Mouse (Mus musculus): Measurements from ENCODE around the gene Gm3173. TPM values are rescaled to one million over a fixed set of nuclear protein-coding genes. Genes with fewer than 3 reads are reported as not detected.
"Not testable (repeated sequence)": the region's sequence is repeated elsewhere in the genome, so short reads cannot be mapped to it uniquely, and the experiment has no call there.

The Gm3173 gene
- not detected in 2 replicates for total RNA-seq (2015; ENCODE audit: low replicate concordance)
- total RNA-seq (2017; ENCODE audit: low replicate concordance) = not detected in 2 replicates

GRCm38 (mm10) chr14:4430692-4431091 lies at the start of gene Gm3173:
Gm3173 (plus strand) TSS chr14:4430992.
- not testable (repeated sequence) for ATAC-seq (replicated peaks; ENCODE audit: low FRiP score, poor library complexity, severe bottlenecking)

GRCm38 (mm10) chr14:4385606-4386005 lies 45.2 kb upstream of the Gm3173 start:
- ATAC-seq (replicated peaks; ENCODE audit: low FRiP score, poor library complexity, severe bottlenecking) = not testable (repeated sequence)

GRCm38 (mm10) chr14:4392841-4393530 lies 37.8 kb upstream of the Gm3173 start:
- ATAC-seq (replicated peaks; ENCODE audit: low FRiP score, poor library complexity, severe bottlenecking) = not testable (repeated sequence)

- ATAC-seq (replicated peaks; ENCODE audit: low FRiP score, poor library complexity, severe bottlenecking) = not testable (repeated sequence)
These were observed 33.6 kb upstream of the Gm3173 start, which contains the start of gene Gm3159 for GRCm38 (mm10) chr14:4397226-4397625. Gm3159 (plus strand) TSS chr14:4397526.

GRCm38 (mm10) chr14:4398624-4399023 lies 32.2 kb upstream of the Gm3173 start:
- not testable (repeated sequence) for ATAC-seq (replicated peaks; ENCODE audit: low FRiP score, poor library complexity, severe bottlenecking)

- not testable (repeated sequence) for ATAC-seq (replicated peaks; ENCODE audit: low FRiP score, poor library complexity, severe bottlenecking)
These were observed 30.5 kb upstream of the Gm3173 start for GRCm38 (mm10) chr14:4400115-4400789.

- not testable (repeated sequence) for ATAC-seq (replicated peaks; ENCODE audit: low FRiP score, poor library complexity, severe bottlenecking)
These were observed 29.5 kb upstream of the Gm3173 start for GRCm38 (mm10) chr14:4401245-4401644.

GRCm38 (mm10) chr14:4403840-4404239 lies 27.0 kb upstream of the Gm3173 start:
- ATAC-seq (replicated peaks; ENCODE audit: low FRiP score, poor library complexity, severe bottlenecking) = not testable (repeated sequence)

- not testable (repeated sequence) for ATAC-seq (replicated peaks; ENCODE audit: low FRiP score, poor library complexity, severe bottlenecking)
These were observed 20.9 kb upstream of the Gm3173 start for GRCm38 (mm10) chr14:4409939-4410338.

GRCm38 (mm10) chr14:4414965-4415835 lies 15.6 kb upstream of the Gm3173 start, which contains the start of gene Gm3164:
Gm3164 (plus strand) TSS chr14:4415448.
- ATAC-seq (replicated peaks; ENCODE audit: low FRiP score, poor library complexity, severe bottlenecking) = not testable (repeated sequence)

- not testable (repeated sequence) for ATAC-seq (replicated peaks; ENCODE audit: low FRiP score, poor library complexity, severe bottlenecking)
These were observed 50.7 kb downstream of the Gm3173 start, which contains the start of gene Gm3182 for GRCm38 (mm10) chr14:4481445-4481844. Gm3182 (plus strand) TSS chr14:4481745.

GRCm38 (mm10) chr14:4499425-4499824 lies 68.6 kb downstream of the Gm3173 start:
- ATAC-seq (replicated peaks; ENCODE audit: low FRiP score, poor library complexity, severe bottlenecking) = not testable (repeated sequence)

- not testable (repeated sequence) for ATAC-seq (replicated peaks; ENCODE audit: low FRiP score, poor library complexity, severe bottlenecking)
These were observed 124.3 kb downstream of the Gm3173 start, which contains the start of gene Gm3047 for GRCm38 (mm10) chr14:4555105-4555504. Gm3047 (plus strand) TSS chr14:4555405.

Other genes with a start within 250 kb of the Gm3173 start
- not detected in 2 replicates for gene Gm2974, start 248.4 kb upstream of the Gm3173 start, total RNA-seq (2015; ENCODE audit: low replicate concordance)
- gene Gm2974, start 248.4 kb upstream of the Gm3173 start, total RNA-seq (2017; ENCODE audit: low replicate concordance) = not detected in 2 replicates
- not detected in 2 replicates for gene Gm3138, start 181.4 kb upstream of the Gm3173 start, total RNA-seq (2015; ENCODE audit: low replicate concordance)
- 2.2 TPM in 1 of 2 replicates, not detected in the other for gene Gm3138, start 181.4 kb upstream of the Gm3173 start, total RNA-seq (2017; ENCODE audit: low replicate concordance)
- gene Gm3149, start 113.7 kb upstream of the Gm3173 start, total RNA-seq (2015; ENCODE audit: low replicate concordance) = not detected in 2 replicates
- gene Gm3149, start 113.7 kb upstream of the Gm3173 start, total RNA-seq (2017; ENCODE audit: low replicate concordance) = not detected in 2 replicates
- gene 2610042L04Rik, start 96.2 kb upstream of the Gm3173 start, total RNA-seq (2015; ENCODE audit: low replicate concordance) = not detected in 2 replicates
- gene 2610042L04Rik, start 96.2 kb upstream of the Gm3173 start, total RNA-seq (2017; ENCODE audit: low replicate concordance) = not detected in 2 replicates
- not detected in 2 replicates for gene Gm3159, start 33.5 kb upstream of the Gm3173 start, total RNA-seq (2015; ENCODE audit: low replicate concordance)
- not detected in 2 replicates for gene Gm3159, start 33.5 kb upstream of the Gm3173 start, total RNA-seq (2017; ENCODE audit: low replicate concordance)
- not detected in 2 replicates for gene Gm3164, start 15.5 kb upstream of the Gm3173 start, total RNA-seq (2015; ENCODE audit: low replicate concordance)
- gene Gm3164, start 15.5 kb upstream of the Gm3173 start, total RNA-seq (2017; ENCODE audit: low replicate concordance) = not detected in 2 replicates
- not detected in 2 replicates for gene Gm3182, start 50.8 kb downstream of the Gm3173 start, total RNA-seq (2015; ENCODE audit: low replicate concordance)
- not detected in 2 replicates for gene Gm3182, start 50.8 kb downstream of the Gm3173 start, total RNA-seq (2017; ENCODE audit: low replicate concordance)
- not detected in 2 replicates for gene Gm3047, start 124.4 kb downstream of the Gm3173 start, total RNA-seq (2015; ENCODE audit: low replicate concordance)
- gene Gm3047, start 124.4 kb downstream of the Gm3173 start, total RNA-seq (2017; ENCODE audit: low replicate concordance) = not detected in 2 replicates
- gene Gm8159, start 201.4 kb downstream of the Gm3173 start, total RNA-seq (2015; ENCODE audit: low replicate concordance) = not detected in 2 replicates
- gene Gm8159, start 201.4 kb downstream of the Gm3173 start, total RNA-seq (2017; ENCODE audit: low replicate concordance) = 2.1 TPM in 1 of 2 replicates, not detected in the other
- gene Gm3239, start 233.2 kb downstream of the Gm3173 start, total RNA-seq (2015; ENCODE audit: low replicate concordance) = not detected in 2 replicates
- not detected in 2 replicates for gene Gm3239, start 233.2 kb downstream of the Gm3173 start, total RNA-seq (2017; ENCODE audit: low replicate concordance)

Measured in erythroblast, adult 5-6 weeks (primary cell).